Mouse (Mus musculus) adrenal gland, postnatal 36 days (tissue): Measurements from ENCODE around the gene Surf1. TPM values are rescaled to one million over a fixed set of nuclear protein-coding genes. Genes with fewer than 3 reads are reported as not detected.

Experiments
- DNase-seq, 2 experiments: peaks; one replicate each; pipeline ENCODE4 v3.0.0; 2021; ENCODE audit warnings: mixed read lengths in 1 of 2
- long read RNA-seq, 2 experiments: library from polyadenylated mRNA; stranded (forward); transcript quantifications; one replicate each; pipeline ENCODE4 v2.0.0; 2021; ENCODE audit warnings: borderline sequencing depth in 2 of 2
- total RNA-seq, 2 experiments: library from RNA; stranded (reverse); gene quantifications; 2 replicates each; pipeline ENCODE4 v1.2.3; 2021

Surf1 gene
- total RNA-seq = 100 to 1,000 TPM in 1 of 2 experiments, 10 to 100 TPM in 1; 99.3 to 120 TPM
- long read RNA-seq, experiment 1, transcript Surf1-209 (9 exons, 1,151 nt) = minor isoform, 14 of 111 reads
- long read RNA-seq, experiment 1, transcript Surf1-201 (9 exons, 1,173 nt) = major isoform, 69 of 111 reads
- long read RNA-seq, experiment 1, partial matches to known transcripts = 15 of 111 reads
- long read RNA-seq, experiment 1, other reads (novel, unspliced or antisense) = 13 of 111 reads
- long read RNA-seq, experiment 2, transcript Surf1-201 (9 exons, 1,173 nt) = major isoform, 22 of 41 reads
- long read RNA-seq, experiment 2, transcript Surf1-209 (9 exons, 1,151 nt) = minor isoform, 5 of 41 reads
- long read RNA-seq, experiment 2, partial matches to known transcripts = 2 of 41 reads
- long read RNA-seq, experiment 2, other reads (novel, unspliced or antisense) = 12 of 41 reads

- DNase-seq = peak; percentile 87 to 90
Observed at GRCm38 (mm10) chr2:26915927-26916728, at the start of gene Surf1, which contains the start of gene Surf2. Surf1 (minus strand) TSS chr2:26916530. Surf2 (plus strand) TSS chr2:26916367.

GRCm38 (mm10) chr2:26964724-26965370 lies 48.5 kb upstream of the Surf1 start:
- no peak for DNase-seq

GRCm38 (mm10) chr2:26963923-26964723 lies 47.8 kb upstream of the Surf1 start, which contains the start of gene Rexo4:
Rexo4 (minus strand) TSS chr2:26964386.
- DNase-seq = peak; percentile 95

DNA sequence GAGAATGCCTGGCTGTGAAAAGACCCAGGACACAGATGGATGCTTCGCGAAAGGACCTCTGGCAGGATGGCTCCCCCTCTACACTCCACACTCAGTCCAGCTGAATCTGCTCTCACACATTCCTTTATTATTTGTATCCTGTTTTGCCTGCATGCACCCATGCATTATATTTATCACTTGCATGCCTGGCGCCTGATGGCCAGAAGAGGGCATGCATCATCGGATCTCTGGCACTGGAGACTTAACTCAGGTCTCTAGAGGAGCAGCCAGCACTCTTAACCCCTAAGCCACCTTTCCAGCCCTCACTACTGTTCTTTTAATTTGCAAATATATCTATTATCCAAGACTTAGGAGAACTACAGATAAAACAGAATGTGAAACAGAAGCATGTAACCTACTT lies 44.4 kb upstream of the Surf1 start:
- no peak for DNase-seq

DNA sequence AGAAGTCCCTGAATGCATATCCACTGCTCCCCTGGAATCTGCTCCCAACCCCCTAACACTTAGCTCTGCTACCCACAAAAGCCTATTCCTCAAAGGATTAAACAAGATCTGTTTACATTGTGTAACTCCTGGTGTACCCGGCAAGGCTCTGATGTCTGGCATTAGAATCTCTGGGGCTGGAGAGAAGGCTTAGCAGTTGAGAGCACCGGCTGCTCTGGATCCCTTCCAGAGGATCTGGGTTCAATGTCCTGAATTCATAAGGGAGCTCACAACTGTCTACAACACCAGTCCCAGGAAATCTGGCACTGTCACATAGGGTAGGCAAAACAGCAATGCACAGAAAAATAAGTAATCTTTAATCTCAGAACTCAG lies 41.1 kb upstream of the Surf1 start:
- no peak for DNase-seq

DNA sequence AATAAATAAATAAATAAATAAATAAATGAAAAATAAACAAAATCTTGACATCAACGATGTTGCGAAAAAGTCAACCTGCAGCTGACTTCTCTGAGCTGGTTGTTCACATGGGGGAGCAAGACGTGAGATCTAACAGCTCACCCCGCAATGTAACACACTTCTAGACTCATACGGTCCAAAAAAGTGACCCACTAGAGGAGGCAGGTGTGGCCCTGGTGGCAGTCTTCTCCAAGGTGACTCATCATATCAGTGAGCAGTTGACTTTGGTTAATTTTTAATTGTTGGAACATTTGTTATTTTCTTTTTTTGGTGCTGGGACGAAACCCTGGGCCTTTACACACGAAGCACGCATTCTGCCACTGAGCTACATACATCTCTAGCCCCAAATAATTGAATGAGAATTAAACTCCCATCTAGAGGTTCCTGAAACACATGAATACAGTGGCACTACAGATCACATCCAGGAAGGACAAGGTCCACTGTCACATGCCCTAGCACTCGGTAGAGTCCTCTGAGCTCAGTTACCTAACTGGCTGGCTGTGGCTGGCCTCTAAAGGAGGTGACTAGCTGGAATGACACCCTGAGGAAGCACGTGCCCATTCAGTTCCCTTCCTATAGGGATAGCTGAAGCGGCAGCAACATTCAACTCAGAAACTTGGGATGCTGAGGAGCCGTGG lies 40.6 kb upstream of the Surf1 start:
- DNase-seq = no peak

DNA sequence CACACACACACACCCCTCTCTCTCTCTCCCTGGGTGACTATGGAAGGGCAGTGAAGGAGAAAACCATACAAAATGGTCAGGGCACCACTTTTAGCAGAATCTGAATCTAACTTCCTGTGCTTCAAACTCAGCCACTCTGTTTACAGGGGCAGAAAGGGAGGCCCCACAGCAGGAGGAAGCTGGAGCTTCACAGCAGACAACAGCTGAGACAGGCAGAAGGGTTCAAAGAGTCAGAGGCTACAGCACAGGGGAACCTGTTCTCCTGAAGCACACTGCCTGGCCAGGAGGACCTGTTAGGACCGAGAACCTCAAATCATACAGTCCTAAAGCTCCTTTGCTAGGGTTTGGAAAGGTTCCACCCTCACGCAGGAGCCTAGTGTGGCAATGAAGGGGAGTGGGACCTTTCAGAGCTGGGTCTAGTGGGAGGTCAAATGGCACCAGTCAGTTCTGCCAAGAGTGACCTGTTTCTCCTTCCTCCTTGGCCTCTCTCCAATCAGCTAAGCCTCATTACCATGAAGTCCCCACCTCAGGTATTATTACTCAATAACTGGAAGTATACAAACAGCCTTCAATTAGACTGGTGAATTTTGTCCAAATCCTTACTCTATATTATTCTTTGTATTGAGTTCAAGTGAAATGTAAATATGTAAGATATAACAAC lies 38.5 kb upstream of the Surf1 start:
- DNase-seq = no peak

- DNase-seq = no peak
Observed at GRCm38 (mm10) chr2:26952866-26953265, 36.5 kb upstream of the Surf1 start.

- no peak for DNase-seq
Observed at GRCm38 (mm10) chr2:26952193-26952592, 35.9 kb upstream of the Surf1 start.

DNA sequence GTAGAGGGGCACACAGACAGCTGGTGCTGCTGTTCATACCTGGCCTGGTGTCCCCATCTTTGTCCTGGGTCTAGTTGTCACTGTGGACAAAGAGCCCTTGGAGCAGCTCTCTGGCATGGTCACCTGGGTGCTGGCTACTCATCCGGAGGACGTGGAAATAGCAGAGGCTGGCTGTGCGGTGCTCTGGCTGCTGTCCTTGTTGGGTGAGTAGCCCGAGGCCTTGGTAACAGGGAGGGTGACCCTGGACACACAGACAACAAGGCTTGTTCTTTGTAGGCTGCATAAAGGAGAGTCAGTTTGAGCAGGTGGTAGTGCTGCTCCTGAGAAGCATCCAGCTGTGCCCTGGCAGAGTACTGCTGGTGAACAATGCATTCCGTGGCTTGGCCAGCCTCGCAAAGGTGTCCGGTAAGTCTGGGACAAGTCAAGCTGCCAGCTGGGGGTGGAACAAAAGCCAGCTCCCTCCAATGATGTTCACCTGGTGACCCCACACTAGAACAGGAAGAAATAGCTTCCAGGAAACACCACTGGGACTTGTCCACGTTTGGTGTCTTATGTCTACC lies 35.1 kb upstream of the Surf1 start:
- DNase-seq = peak in 1 of 2 experiments; percentile 41

- DNase-seq = no peak
Observed at GRCm38 (mm10) chr2:26950411-26950810, 34.1 kb upstream of the Surf1 start.

DNA sequence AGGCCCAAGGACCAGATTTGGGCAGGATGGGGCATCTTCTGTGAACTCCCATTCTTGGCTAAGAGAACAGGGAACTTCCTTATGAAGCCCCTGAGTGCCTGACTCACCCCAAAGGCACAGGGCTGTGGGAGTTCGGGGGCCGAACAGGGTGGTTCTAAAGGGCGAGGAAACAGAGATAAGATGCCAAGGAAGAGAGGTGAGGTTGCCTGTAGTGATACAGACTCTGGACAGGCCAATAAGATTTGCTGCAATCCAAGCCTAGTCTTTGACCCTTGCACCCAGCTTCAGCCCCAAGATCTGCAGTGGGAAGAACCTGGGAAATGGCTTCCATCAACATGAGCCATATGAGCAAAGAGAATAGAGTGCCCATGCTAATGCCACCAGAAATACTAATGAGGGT lies 26.9 kb upstream of the Surf1 start:
- no peak for DNase-seq

DNA sequence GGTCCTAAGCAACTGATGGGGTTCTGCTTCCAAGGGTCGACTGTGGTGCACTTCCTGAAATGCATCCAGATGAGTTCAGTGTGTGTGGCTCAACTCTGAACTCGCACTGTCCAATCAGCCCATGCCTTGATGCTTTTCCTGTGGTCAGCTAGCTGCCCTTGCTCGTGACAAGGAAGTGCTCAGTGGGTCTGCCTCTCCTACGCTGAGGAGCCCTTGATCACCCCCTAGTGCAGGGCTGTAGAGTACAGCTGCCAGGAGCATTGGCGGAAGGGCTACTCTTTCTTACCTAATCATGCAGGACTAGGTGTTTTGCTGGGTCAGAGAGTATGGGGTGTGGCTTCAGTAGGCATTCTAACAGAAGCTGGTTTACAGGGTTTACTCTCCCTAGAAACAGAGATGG lies 25.2 kb upstream of the Surf1 start:
- no peak for DNase-seq

DNA sequence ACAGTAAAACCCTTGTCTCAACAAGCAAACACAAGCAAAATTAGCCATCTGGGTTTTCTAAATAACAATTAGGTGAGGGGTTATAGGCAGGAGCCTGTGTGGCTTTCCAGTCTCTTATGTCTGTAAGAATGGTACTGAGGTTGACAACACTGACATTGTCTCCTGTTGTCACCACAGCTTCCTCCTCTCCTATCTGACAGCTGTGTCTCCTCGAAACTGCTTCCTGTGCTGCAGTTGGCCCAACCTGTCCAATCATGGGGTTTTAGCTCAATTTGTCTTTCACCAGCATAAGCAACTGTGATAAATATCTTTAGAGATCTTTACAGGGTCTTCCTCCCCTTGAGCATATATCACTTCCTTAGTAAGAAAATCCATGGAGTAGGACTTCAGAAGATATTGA lies 20.1 kb upstream of the Surf1 start:
- no peak for DNase-seq

DNA sequence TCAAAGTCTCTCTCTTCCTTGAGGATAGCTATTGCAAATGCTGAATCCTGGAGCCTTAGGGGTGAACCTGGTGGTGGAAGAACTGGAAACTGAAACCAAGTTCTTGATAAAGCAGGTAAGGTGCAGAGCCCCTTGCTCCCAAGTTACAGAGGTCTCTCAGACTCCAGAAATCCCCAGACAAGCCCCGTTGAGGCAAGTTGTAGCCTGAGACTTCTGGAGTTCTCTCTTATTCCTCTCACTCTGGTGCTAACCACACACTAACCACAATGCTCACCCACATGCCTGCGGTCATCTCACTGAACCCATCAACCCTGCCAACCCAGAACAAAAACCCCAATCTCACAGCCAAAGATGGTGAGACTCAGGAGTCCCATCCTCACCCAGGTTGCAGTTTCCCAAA lies 19.0 kb upstream of the Surf1 start:
- no peak for DNase-seq

DNA sequence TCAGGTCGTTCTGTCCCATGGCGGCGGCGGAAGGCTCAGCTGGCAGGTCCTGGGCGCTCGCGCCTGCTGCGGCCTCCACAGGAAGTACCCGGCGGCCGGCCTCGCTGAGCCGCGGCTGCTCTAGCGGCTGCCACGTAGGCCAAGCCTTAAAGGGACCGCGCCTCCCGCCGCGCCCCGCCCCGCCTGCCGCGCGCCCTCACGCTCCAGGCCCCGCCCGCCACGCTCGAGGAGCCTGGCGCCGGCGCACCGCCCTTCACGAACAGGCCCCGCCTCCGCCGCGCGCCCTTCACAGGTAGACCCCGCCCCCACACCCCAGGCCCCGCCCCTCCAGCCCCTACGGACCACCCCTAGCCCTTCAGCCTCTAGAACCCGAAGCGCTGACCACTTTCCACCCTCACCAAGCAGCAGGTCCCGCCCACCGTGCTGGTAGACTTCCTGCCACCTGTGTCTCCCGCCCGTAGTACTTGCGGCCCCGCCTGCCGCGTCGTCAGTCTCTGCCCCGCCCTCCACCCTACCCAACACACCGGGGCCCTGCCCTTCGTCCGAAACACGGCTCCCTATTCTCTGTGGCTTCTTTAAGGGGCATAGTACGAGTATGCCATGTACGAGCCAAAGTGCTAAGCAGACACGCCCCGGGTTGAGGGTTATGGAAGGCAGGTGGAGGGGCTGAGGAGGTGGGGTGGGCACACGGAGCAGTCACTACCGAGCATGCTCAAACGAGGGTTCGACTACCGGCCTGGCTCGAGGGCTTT lies 17.1 kb upstream of the Surf1 start, which contains the start of the genes Surf4 and Stkld1:
Gene Surf4 (minus strand): TSS at position 625 of the 752 bp plus-strand sequence.
Gene Stkld1 (plus strand): TSS at position 744 of the 752 bp plus-strand sequence.
- DNase-seq = peak; percentile 95 to 98

DNA sequence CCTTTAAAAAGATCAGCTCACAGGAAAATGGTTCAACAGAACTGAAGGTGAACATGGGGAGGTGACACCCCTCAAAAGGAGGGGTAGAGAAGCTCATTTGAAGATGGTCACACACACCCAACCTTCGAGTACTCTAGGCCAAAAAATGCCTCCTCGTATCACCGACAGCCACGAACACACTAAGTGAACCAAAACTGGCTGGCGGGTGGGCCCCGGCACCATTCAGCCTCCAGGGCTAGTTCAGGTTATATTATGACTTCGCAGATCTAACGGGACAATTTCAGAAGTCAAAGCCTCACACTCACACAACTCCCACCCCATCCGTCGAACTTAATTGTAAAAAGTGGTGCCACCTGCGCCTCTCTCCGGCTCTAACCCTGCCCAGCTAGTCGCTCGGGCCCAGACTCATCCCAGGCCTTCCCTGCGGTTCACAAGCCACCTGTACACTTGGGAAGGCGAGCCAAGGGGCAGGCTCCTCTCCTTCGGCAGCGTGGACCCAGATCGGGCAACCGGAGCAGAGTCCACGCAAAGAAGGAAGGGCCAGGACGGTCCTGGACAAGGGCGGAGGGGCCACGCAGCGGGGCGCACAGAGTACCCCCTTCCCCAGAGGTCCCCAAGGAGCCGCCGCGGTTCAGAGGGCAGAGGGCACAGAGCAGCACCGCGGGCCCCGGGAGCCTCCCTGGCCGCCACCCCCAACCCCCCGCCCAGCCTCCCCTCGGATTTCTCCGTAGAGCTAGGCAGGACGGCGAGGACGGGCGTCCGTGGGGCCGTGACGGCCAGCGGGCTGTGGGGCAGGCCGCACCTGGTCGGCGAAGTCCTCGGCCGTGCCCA lies 16.4 kb upstream of the Surf1 start:
- peak in 1 of 2 experiments; percentile 33 for DNase-seq

DNA sequence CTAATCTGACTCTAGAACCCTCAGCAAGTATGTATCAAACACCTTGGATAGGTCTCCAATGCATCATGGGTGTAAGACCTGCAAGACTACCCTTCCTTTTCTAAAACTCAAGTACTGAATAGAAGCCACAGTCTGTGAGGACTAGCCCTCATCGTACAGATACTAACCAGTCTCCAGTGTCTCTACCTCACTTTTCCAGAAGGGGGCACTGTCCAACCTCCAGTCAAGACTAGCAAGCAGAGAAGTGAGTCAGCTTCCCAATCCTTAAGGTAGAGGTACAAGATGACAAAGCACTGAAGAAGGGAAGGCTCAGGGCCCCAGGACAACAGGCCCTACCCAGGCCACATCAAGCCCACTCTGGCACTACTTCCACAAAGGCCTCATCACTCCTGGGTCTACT lies 14.1 kb upstream of the Surf1 start:
- peak; percentile 59 to 80 for DNase-seq
